18 mouse cellular contexts compared by ENCODE assay signal in the genomic region with DNA sequence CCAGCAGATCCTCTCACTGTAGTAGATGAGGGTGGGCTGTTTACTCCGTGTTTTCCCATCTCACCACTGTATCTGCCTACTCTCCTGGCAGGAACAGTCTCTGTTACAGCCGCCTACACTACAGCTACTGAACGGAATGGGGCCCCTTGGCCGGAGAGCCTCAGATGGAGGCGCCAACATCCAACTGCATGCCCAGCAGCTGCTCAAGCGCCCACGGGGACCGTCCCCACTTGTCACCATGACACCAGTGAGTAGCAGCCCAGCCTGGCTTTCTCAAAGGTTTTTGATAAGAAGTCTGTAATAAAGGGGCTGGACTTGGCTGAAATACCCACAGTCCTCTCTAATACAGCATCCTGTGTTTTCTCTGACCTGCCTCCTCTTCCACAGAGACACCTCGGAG. TPM values are rescaled to one million over a fixed set of nuclear protein-coding genes. Genes with fewer than 3 reads are reported as not detected.
DNase-seq lines count a peak whose midpoint lies in the region; ATAC-seq and TF ChIP-seq lines count a peak whose summit lies in the region.
"Had no signal": no experiment of that assay in that cellular context is flagged by ENCODE, and none has a peak within 500 bp of the region (broad histone marks: within the 10 kb centered on the region; RNA-seq: fewer than 3 reads in every experiment).

No protein-coding gene starts in this region.

- 88% methylated on average over 9 of the region's 9 CpGs for WGBS in midbrain, postnatal 0 days
- 90% methylated on average over 9 of the region's 9 CpGs for WGBS in midbrain, embryonic 14.5 days
- 68% methylated on average over 9 of the region's 9 CpGs for WGBS in heart, embryonic 10.5 days

- no peak overlapping the region for H3K4me3 ChIP-seq in midbrain, postnatal 0 days (ENCODE audit: low read depth, low read length)
- no peak overlapping the region for H3K4me3 ChIP-seq in midbrain, embryonic 14.5 days (replicated peaks; ENCODE audit: low read depth, low read length)
- H3K4me3 ChIP-seq in heart, embryonic 10.5 days, result no peak overlapping the region
- H3K4me3 ChIP-seq: erythroblast, embryonic 14.5 days; neural tube, embryonic 12.5 days had no signal

- no peaks in the 10 kb centered on the region for H3K9me3 ChIP-seq in midbrain, postnatal 0 days (ENCODE audit: low read length)
- no peaks in the 10 kb centered on the region for H3K9me3 ChIP-seq in midbrain, embryonic 14.5 days (ENCODE audit: control insufficient read depth, low read length)
- H3K9me3 ChIP-seq in heart, embryonic 10.5 days, result no peaks in the 10 kb centered on the region
- H3K9me3 ChIP-seq: G1E; neural tube, embryonic 12.5 days had no signal

- DNase-seq in midbrain, postnatal 0 days (ENCODE audit: low spot score), result peak; percentile 12
- no peak for DNase-seq in midbrain, embryonic 14.5 days
- DNase-seq in heart, embryonic 10.5 days (ENCODE audit: low spot score), result no peak
- peak; percentile 34 to 47 for DNase-seq in heart, postnatal 36 days
- no peak for DNase-seq in spleen, adult 18-20 months
- no peak for DNase-seq in embryo, embryonic 11 days
- no peak for DNase-seq in gastrocnemius, postnatal 4 days (ENCODE audit: low spot score in 2 of 2)
- DNase-seq: gastrocnemius, postnatal 10 days; kidney, postnatal 36 days had no signal

- H3K4me1 ChIP-seq in midbrain, postnatal 0 days (ENCODE audit: insufficient read depth, low read length), result no peaks in the 10 kb centered on the region
- H3K4me1 ChIP-seq in midbrain, embryonic 14.5 days (ENCODE audit: control insufficient read depth, insufficient read depth, low read length), result no peaks in the 10 kb centered on the region
- peaks cover 60% of the 10 kb centered on the region for H3K4me1 ChIP-seq in heart, embryonic 10.5 days
- H3K4me1 ChIP-seq: neural tube, embryonic 12.5 days had no signal

- no peak for ATAC-seq in midbrain, postnatal 0 days (ENCODE audit: low FRiP score)
- no peak for ATAC-seq in midbrain, embryonic 14.5 days (ENCODE audit: low FRiP score, low TSS enrichment)
- 0 out of 2 replicates have a peak, but pooled peaks have one; percentile 42 for ATAC-seq in megakaryocyte-erythroid progenitor cell, adult 5-6 weeks (replicated peaks; ENCODE audit: low FRiP score, low TSS enrichment, poor library complexity, severe bottlenecking)
- ATAC-seq: activated CD4-positive, CD25-positive, alpha-beta regulatory T cell, adult 4 months had no signal

- intact Hi-C loops in heart, postnatal 36 days (cut with DNase I), result no loop called here

- TF ChIP-seq CTCF in midbrain, postnatal 0 days (IDR thresholded peaks at IDR 0.05), result no peak

- no peak overlapping the region for H3K4me2 ChIP-seq in midbrain, postnatal 0 days (ENCODE audit: low read depth, low read length, poor library complexity, severe bottlenecking)
- no peak overlapping the region for H3K4me2 ChIP-seq in midbrain, embryonic 14.5 days (ENCODE audit: low read length)
- H3K4me2 ChIP-seq: neural tube, embryonic 12.5 days had no signal

- no peak overlapping the region for H3K27ac ChIP-seq in midbrain, postnatal 0 days (ENCODE audit: low read depth, low read length)
- no peak overlapping the region for H3K27ac ChIP-seq in midbrain, embryonic 14.5 days (replicated peaks; ENCODE audit: low read depth, low read length)
- peak overlapping the region; percentile 53 for H3K27ac ChIP-seq in heart, embryonic 10.5 days
- H3K27ac ChIP-seq: liver, embryonic 14.5 days; neural tube, embryonic 12.5 days had no signal

- no peaks in the 10 kb centered on the region for H3K27me3 ChIP-seq in midbrain, postnatal 0 days (ENCODE audit: insufficient read depth, low read length)
- H3K27me3 ChIP-seq in midbrain, embryonic 14.5 days (ENCODE audit: control insufficient read depth, insufficient read depth, low read length), result no peaks in the 10 kb centered on the region
- no peaks in the 10 kb centered on the region for H3K27me3 ChIP-seq in heart, embryonic 10.5 days (ENCODE audit: insufficient read depth, poor library complexity, severe bottlenecking)
- H3K27me3 ChIP-seq: neural tube, embryonic 12.5 days had no signal

- H3K36me3 ChIP-seq in midbrain, postnatal 0 days (ENCODE audit: insufficient read depth, low read length), result peaks cover 50% of the 10 kb centered on the region
- H3K36me3 ChIP-seq in midbrain, embryonic 14.5 days (ENCODE audit: control insufficient read depth, insufficient read depth, low read length), result peaks cover 68% of the 10 kb centered on the region
- H3K36me3 ChIP-seq in heart, embryonic 10.5 days, result peaks cover 43% of the 10 kb centered on the region

- H3K9ac ChIP-seq in midbrain, postnatal 0 days (replicated peaks; ENCODE audit: low read length, poor library complexity, severe bottlenecking), result no peak overlapping the region
- no peak overlapping the region for H3K9ac ChIP-seq in midbrain, embryonic 14.5 days (replicated peaks; ENCODE audit: low read length)
- H3K9ac ChIP-seq: liver, embryonic 14.5 days; neural tube, embryonic 12.5 days had no signal

RNA-seq across cellular contexts. Expression of a gene that starts 29.9 kb away (rescaled TPM):
- 1.4 TPM in 1 of 2 replicates, not detected in the other for total RNA-seq in midbrain, postnatal 0 days (2014; rRNA removed)
- 5.5 and 6.2 TPM in 2 replicates for polyA plus RNA-seq in midbrain, postnatal 0 days (2015; fragmentation: Nextera tagmentation; extraction: Ambion mirVana)
- 4.2 and 5.4 TPM in 2 replicates for polyA plus RNA-seq in midbrain, embryonic 14.5 days (2014; fragmentation: Nextera tagmentation; extraction: Ambion mirVana)
- 4.3 and 124 TPM in 2 replicates for polyA plus RNA-seq in heart, embryonic 10.5 days (2016; fragmentation: Nextera tagmentation; extraction: Ambion mirVana)
- total RNA-seq in heart, postnatal 36 days (2021), result not detected
- total RNA-seq in megakaryocyte-erythroid progenitor cell, adult 5-6 weeks (2014; fragmentation: Nextera tagmentation), result 0.49 TPM in 1 of 2 replicates, not detected in the other
- not detected in 2 replicates for total RNA-seq in megakaryocyte-erythroid progenitor cell, adult 5-6 weeks (2017)
- total RNA-seq in gastrocnemius, postnatal 4 days (2021), result 10 to 100 TPM in 1 of 2 experiments, 1 to 10 TPM in 1; 4.0 to 31.8 TPM
- total RNA-seq: common myeloid progenitor, adult 5-6 weeks; G1E; megakaryocyte, adult 5-6 weeks had no signal
- polyA plus RNA-seq: activated CD4-positive, CD25-positive, alpha-beta regulatory T cell, adult 4 months had no signal

RNA-seq across cellular contexts. Expression of a gene that starts 37.0 kb away (rescaled TPM):
- not detected in 2 replicates for total RNA-seq in midbrain, postnatal 0 days (2014; rRNA removed)
- not detected in 2 replicates for polyA plus RNA-seq in midbrain, postnatal 0 days (2015; fragmentation: Nextera tagmentation; extraction: Ambion mirVana)
- not detected in 2 replicates for polyA plus RNA-seq in midbrain, embryonic 14.5 days (2014; fragmentation: Nextera tagmentation; extraction: Ambion mirVana)
- not detected in 2 replicates for polyA plus RNA-seq in heart, embryonic 10.5 days (2016; fragmentation: Nextera tagmentation; extraction: Ambion mirVana)
- not detected for total RNA-seq in heart, postnatal 36 days (2021)
- total RNA-seq in megakaryocyte-erythroid progenitor cell, adult 5-6 weeks (2014; fragmentation: Nextera tagmentation), result not detected in 2 replicates
- not detected in 2 replicates for total RNA-seq in megakaryocyte-erythroid progenitor cell, adult 5-6 weeks (2017)
- not detected for total RNA-seq in gastrocnemius, postnatal 4 days (2021)
- total RNA-seq: common myeloid progenitor, adult 5-6 weeks; gastrocnemius, postnatal 10 days; megakaryocyte, adult 5-6 weeks had no signal
- polyA plus RNA-seq: activated CD4-positive, CD25-positive, alpha-beta regulatory T cell, adult 4 months; brain, embryonic 14.5 days; erythroblast, embryonic 14.5 days; G1E; neural tube, embryonic 12.5 days had no signal

RNA-seq across cellular contexts. Expression of a gene that starts 42.0 kb away (rescaled TPM):
- total RNA-seq in midbrain, postnatal 0 days (2014; rRNA removed), result not detected in 2 replicates
- polyA plus RNA-seq in midbrain, postnatal 0 days (2015; fragmentation: Nextera tagmentation; extraction: Ambion mirVana), result not detected in 2 replicates
- polyA plus RNA-seq in midbrain, embryonic 14.5 days (2014; fragmentation: Nextera tagmentation; extraction: Ambion mirVana), result not detected in 2 replicates
- 0.07 and 1.2 TPM in 2 replicates for polyA plus RNA-seq in heart, embryonic 10.5 days (2016; fragmentation: Nextera tagmentation; extraction: Ambion mirVana)
- not detected for total RNA-seq in heart, postnatal 36 days (2021)
- total RNA-seq in megakaryocyte-erythroid progenitor cell, adult 5-6 weeks (2014; fragmentation: Nextera tagmentation), result not detected in 2 replicates
- total RNA-seq in megakaryocyte-erythroid progenitor cell, adult 5-6 weeks (2017), result not detected in 2 replicates
- under 1 TPM in 1 of 2 experiments, not detected in 1; 0.15 TPM for total RNA-seq in gastrocnemius, postnatal 4 days (2021)
- total RNA-seq: common myeloid progenitor, adult 5-6 weeks; G1E; gastrocnemius, postnatal 10 days; megakaryocyte, adult 5-6 weeks had no signal
- polyA plus RNA-seq: activated CD4-positive, CD25-positive, alpha-beta regulatory T cell, adult 4 months; erythroblast, embryonic 14.5 days; G1E; neural tube, embryonic 12.5 days had no signal

Comparison
In these comparisons a context has a peak if more than half of its experiments do, and no peak if none do; other contexts are left out.
1. DNase-seq: peak in midbrain, postnatal 0 days (single experiment) and heart, postnatal 36 days (2 of 2); none in midbrain, embryonic 14.5 days (single experiment), heart, embryonic 10.5 days (single experiment), spleen, adult 18-20 months (0 of 2), embryo, embryonic 11 days (single experiment) and gastrocnemius, postnatal 4 days (0 of 2).